Mouse (Mus musculus) limb, embryonic 10.5 days (tissue): ENCODE data around the gene Pdzd8. TPM values are rescaled to one million over a fixed set of nuclear protein-coding genes. Genes with fewer than 3 reads are reported as not detected.

Experiments used
- DNase-seq: peaks from one replicate; pipeline ENCODE4 v3.0.0-alpha.2; 2017; ENCODE audit warnings: low spot score
- H3K27ac ChIP-seq: fragments of 300-500 bp; sonication (generic); 2 replicates; pipeline ENCODE4 v1.5.1; 2016; ENCODE audit warnings: mild to moderate bottlenecking
- H3K27me3 ChIP-seq: fragments of 300-500 bp; sonication (generic); 2 replicates; pipeline ENCODE4 v1.6.1; 2016; ENCODE audit warnings: low read depth, mild to moderate bottlenecking; ENCODE audit not compliant: poor library complexity, severe bottlenecking
- H3K36me3 ChIP-seq: fragments of 300-500 bp; sonication (generic); 2 replicates; pipeline ENCODE4 v1.6.1; 2016; ENCODE audit warnings: mild to moderate bottlenecking, moderate library complexity
- H3K4me1 ChIP-seq: fragments of 300-500 bp; sonication (generic); 2 replicates; pipeline ENCODE4 v1.6.1; 2016
- H3K4me3 ChIP-seq: fragments of 300-500 bp; sonication (generic); 2 replicates; pipeline ENCODE4 v1.5.1; 2016; ENCODE audit warnings: mild to moderate bottlenecking, moderate library complexity
- H3K9me3 ChIP-seq: fragments of 300-500 bp; sonication (generic); replicated peaks from 2 replicates; pipeline ENCODE4 v1.6.1; 2016; ENCODE audit warnings: mild to moderate bottlenecking
- WGBS: fragments of 180-500 bp; shearing (Covaris S2); methylation state at CpG from one replicate; pipeline ENCODE4 v1.1.7; 2016; 5-methylcytosine and 5-hydroxymethylcytosine counted together
- polyA plus RNA-seq: library from polyadenylated mRNA; unstranded; fragments of >200 nt; fragmentation: Nextera tagmentation; extraction: Ambion mirVana; gene quantifications from 2 replicates; pipeline ENCODE4 v1.2.1, GENCODE M21; 2016

Pdzd8 gene
- polyA plus RNA-seq, 1 experiment from 2014 or later = 12.4 TPM

- 0 out of 2 replicates have a peak, but pooled peaks cover 5% of the 10 kb centered on the region for H3K27me3 ChIP-seq
- H3K9me3 ChIP-seq = no peaks in the 10 kb centered on the region
- peaks cover 17% of the 10 kb centered on the region for H3K4me1 ChIP-seq
- no peaks in the 10 kb centered on the region for H3K36me3 ChIP-seq
- 92% methylated on average over 6 of the region's 6 CpGs for WGBS
- H3K4me3 ChIP-seq = no peak overlapping the region
- H3K27ac ChIP-seq = no peak overlapping the region
- no peak for DNase-seq
Observed at GRCm38 (mm10) chr19:59349329-59349960, 3.9 kb upstream of the Pdzd8 start.

- H3K4me1 ChIP-seq = peaks cover 41% of the 10 kb centered on the region
- no peak for DNase-seq
- 3% methylated on average over 11 of the region's 11 CpGs for WGBS
Observed at GRCm38 (mm10) chr19:59346325-59346724, 745 bp upstream of the Pdzd8 start.

GRCm38 (mm10) chr19:59345081-59345657 lies 411 bp downstream of the Pdzd8 start:
- Histone ChIP-seq H3K4me1 (peaks cover 44% of the 10 kb centered on the region), H3K4me3 (peak overlapping the region; percentile 94), H3K9me3 (no peaks in the 10 kb centered on the region), H3K27ac (peak overlapping the region; percentile 97), H3K36me3 (no peaks in the 10 kb centered on the region), H3K27me3 (no peaks in the 10 kb centered on the region)
- under 1% methylated on average over 70 of the region's 70 CpGs for WGBS
- peak; percentile 80 for DNase-seq

More at GRCm38 (mm10) chr19:59346325-59346724, 745 bp upstream of the Pdzd8 start:
- peak overlapping the region; percentile 97 for H3K27ac ChIP-seq
- H3K36me3 ChIP-seq = no peaks in the 10 kb centered on the region
- H3K4me3 ChIP-seq = peak overlapping the region; percentile 94
- no peaks in the 10 kb centered on the region for H3K9me3 ChIP-seq
- H3K27me3 ChIP-seq = no peaks in the 10 kb centered on the region

- Histone ChIP-seq H3K9me3 (no peaks in the 10 kb centered on the region), H3K36me3 (no peaks in the 10 kb centered on the region), H3K27ac (peak overlapping the region; percentile 97), H3K4me1 (peaks cover 44% of the 10 kb centered on the region), H3K4me3 (peak overlapping the region; percentile 94), H3K27me3 (no peaks in the 10 kb centered on the region)
- peak; percentile 57 for DNase-seq
- 2% methylated on average over 14 of the region's 14 CpGs for WGBS
Observed at GRCm38 (mm10) chr19:59344304-59344711, 1.3 kb downstream of the Pdzd8 start.

GRCm38 (mm10) chr19:59342964-59343363 lies 2.6 kb downstream of the Pdzd8 start:
- H3K4me3 ChIP-seq = peak overlapping the region; percentile 94
- H3K36me3 ChIP-seq = 0 out of 2 replicates have a peak, but pooled peaks cover under 1% of the 10 kb centered on the region
- no peaks in the 10 kb centered on the region for H3K9me3 ChIP-seq
- no peak for DNase-seq
- no peak overlapping the region for H3K27ac ChIP-seq
- peaks cover 44% of the 10 kb centered on the region for H3K4me1 ChIP-seq
- WGBS = 39% methylated on average over 2 of the region's 2 CpGs
- H3K27me3 ChIP-seq = no peaks in the 10 kb centered on the region

DNA sequence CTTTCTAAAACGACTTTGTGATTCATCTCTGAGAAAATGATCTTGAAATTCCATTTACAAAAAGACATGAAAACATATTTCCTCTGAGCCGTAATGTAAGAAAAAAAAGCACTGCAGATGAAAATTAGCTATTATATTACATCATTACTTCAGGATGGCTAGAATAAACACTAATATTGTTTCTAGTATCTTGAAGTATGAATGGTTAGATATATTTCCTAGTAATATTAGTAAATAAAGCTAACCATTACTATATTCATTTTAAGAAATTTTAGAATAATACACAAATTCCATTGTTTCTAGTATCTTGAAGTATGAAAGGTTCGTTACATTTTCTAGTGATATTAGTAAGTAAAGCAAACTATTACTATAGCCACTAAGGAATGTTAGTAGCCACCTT lies 5.7 kb downstream of the Pdzd8 start:
- Histone ChIP-seq H3K9me3 (no peaks in the 10 kb centered on the region), H3K4me3 (no peak overlapping the region), H3K27me3 (no peaks in the 10 kb centered on the region), H3K4me1 (peaks cover 32% of the 10 kb centered on the region), H3K27ac (no peak overlapping the region), H3K36me3 (peaks cover 13% of the 10 kb centered on the region)
- WGBS = 89% methylated on average over 3 of the region's 3 CpGs
- no peak for DNase-seq

- no peak for DNase-seq
- Histone ChIP-seq H3K4me3 (no peak overlapping the region), H3K4me1 (peaks cover 14% of the 10 kb centered on the region), H3K27me3 (no peaks in the 10 kb centered on the region), H3K36me3 (peaks cover 19% of the 10 kb centered on the region), H3K9me3 (no peaks in the 10 kb centered on the region), H3K27ac (no peak overlapping the region)
- WGBS = 94% methylated on average over 3 of the region's 3 CpGs
Observed at GRCm38 (mm10) chr19:59337872-59338681, 7.5 kb downstream of the Pdzd8 start.

GRCm38 (mm10) chr19:59336655-59337054 lies 8.9 kb downstream of the Pdzd8 start:
- DNase-seq = no peak
- 100% methylated on average over 1 of the region's 1 CpGs for WGBS
- no peak overlapping the region for H3K27ac ChIP-seq

GRCm38 (mm10) chr19:59330816-59331225 lies 14.8 kb downstream of the Pdzd8 start:
- Histone ChIP-seq H3K4me3 (no peak overlapping the region), H3K36me3 (peaks cover 13% of the 10 kb centered on the region), H3K27ac (no peak overlapping the region), H3K4me1 (no peaks in the 10 kb centered on the region), H3K27me3 (no peaks in the 10 kb centered on the region), H3K9me3 (no peaks in the 10 kb centered on the region)
- no peak for DNase-seq

More at GRCm38 (mm10) chr19:59336655-59337054, 8.9 kb downstream of the Pdzd8 start:
- peaks cover 21% of the 10 kb centered on the region for H3K36me3 ChIP-seq
- no peaks in the 10 kb centered on the region for H3K27me3 ChIP-seq
- peaks cover 6% of the 10 kb centered on the region; the same call in 1 of the 2 replicates for H3K4me1 ChIP-seq
- H3K9me3 ChIP-seq = no peaks in the 10 kb centered on the region
- H3K4me3 ChIP-seq = no peak overlapping the region

- WGBS = 94% methylated on average over 12 of the region's 14 CpGs
- Histone ChIP-seq H3K27me3 (no peaks in the 10 kb centered on the region), H3K9me3 (no peaks in the 10 kb centered on the region), H3K27ac (no peak within 1 kb of the TSS), H3K36me3 (peaks cover 23% of the 10 kb centered on the region), H3K4me1 (no peaks in the 10 kb centered on the region), H3K4me3 (no peak within 1 kb of the TSS)
- DNase-seq = no peak
Observed at GRCm38 (mm10) chr19:59321990-59322389, 23.6 kb downstream of the Pdzd8 start, which contains the start of gene Rps12-ps3. Rps12-ps3 (plus strand) TSS chr19:59322290.

GRCm38 (mm10) chr19:59316571-59316970 lies 29.0 kb downstream of the Pdzd8 start:
- Histone ChIP-seq H3K4me1 (no peaks in the 10 kb centered on the region), H3K9me3 (no peaks in the 10 kb centered on the region), H3K27ac (no peak overlapping the region), H3K27me3 (no peaks in the 10 kb centered on the region), H3K36me3 (peaks cover 21% of the 10 kb centered on the region), H3K4me3 (no peak overlapping the region)
- no peak for DNase-seq

DNA sequence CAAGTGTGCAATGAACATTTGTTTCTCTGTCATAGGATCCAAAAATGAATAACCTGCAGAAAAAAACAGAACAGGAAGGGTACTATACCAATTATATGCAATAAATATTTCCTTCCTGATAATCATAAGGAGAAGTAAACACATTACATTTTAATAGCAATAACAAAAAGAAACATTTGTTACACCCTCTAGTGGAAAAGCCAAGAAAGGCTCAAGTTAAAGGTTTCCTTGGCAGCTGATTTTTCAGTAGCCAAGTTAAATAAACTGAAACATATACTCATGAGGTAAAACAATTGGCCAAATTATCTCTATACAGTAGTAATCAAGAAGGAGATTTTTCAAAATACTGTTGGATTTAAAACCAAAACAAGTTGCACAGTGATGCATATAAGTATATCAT lies 30.3 kb downstream of the Pdzd8 start:
- H3K27me3 ChIP-seq = no peaks in the 10 kb centered on the region
- H3K4me1 ChIP-seq = no peaks in the 10 kb centered on the region
- no peak for DNase-seq
- no peaks in the 10 kb centered on the region for H3K9me3 ChIP-seq
- peaks cover 21% of the 10 kb centered on the region for H3K36me3 ChIP-seq
- no peak overlapping the region for H3K27ac ChIP-seq
- no peak overlapping the region for H3K4me3 ChIP-seq
